Mouse (Mus musculus) layer of hippocampus, adult 8-10 months (tissue): ENCODE measurements around the gene Cmss1. TPM values are rescaled to one million over a fixed set of nuclear protein-coding genes. Genes with fewer than 3 reads are reported as not detected.

Source experiments
- DNase-seq, 2 experiments: peaks; one replicate each; pipeline ENCODE4 v3.0.0; 2022; ENCODE audit warnings: low spot score in 2 of 2
- total RNA-seq, 4 experiments: library from RNA; stranded (reverse); gene quantifications; 2 replicates each; pipeline ENCODE4 v1.2.4; 2022

The Cmss1 gene
- total RNA-seq, 4 experiments from 2014 or later = 17.1 to 20.4 (median 18.0) TPM

- no peak for DNase-seq
These were observed 253.9 kb downstream of the Cmss1 start, which contains the start of gene Filip1l for GRCm38 (mm10) chr16:57352751-57353150. Gene Filip1l, plus strand, starts transcription at chr16:57353093.

GRCm38 (mm10) chr16:57349689-57350088, 257.0 kb downstream of the Cmss1 start:
- no peak for DNase-seq

GRCm38 (mm10) chr16:57349039-57349438, 257.6 kb downstream of the Cmss1 start:
- DNase-seq = no peak

- no peak for DNase-seq
These were observed 260.4 kb downstream of the Cmss1 start for GRCm38 (mm10) chr16:57346258-57346657.

GRCm38 (mm10) chr16:57340613-57340898, 266.1 kb downstream of the Cmss1 start:
- no peak for DNase-seq

DNA sequence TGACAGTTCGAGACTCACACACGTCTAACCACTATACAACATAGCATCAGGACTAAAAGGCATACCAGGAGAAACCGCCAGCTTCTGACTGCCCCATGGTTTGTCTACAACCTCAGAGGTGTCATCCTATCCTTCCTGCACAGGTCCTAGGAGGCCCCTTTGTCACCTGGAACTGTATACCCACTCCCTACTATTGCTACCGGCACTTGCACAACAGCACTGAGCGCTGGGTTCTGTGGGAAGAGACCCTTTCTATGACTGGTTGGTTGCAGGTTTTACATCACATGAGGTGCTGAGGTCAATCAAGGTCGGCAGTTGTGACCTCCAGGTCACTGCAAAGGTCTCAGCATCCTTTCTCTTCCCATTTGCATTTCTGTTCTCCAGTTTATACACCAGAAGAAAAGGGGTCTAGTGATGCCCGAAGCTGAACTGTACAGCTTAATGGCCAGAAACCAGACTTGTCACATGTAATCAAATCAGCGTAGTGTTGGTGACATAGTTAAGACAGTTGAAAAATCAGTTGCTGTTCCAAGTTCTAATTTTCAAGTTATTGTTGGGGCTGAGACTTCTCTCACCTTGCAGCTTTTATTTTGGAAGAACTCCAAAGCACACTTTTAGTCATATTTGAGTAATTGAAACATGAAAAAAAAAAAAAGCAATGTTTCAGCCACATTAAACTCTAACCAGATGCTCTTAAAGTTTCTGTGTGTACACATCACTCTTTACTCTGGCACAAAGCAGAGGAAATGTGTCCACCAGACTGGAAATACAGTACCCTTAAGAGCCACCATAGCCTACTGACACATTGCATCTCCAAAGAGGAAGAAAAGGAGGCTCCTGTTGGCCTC, 266.7 kb downstream of the Cmss1 start:
- DNase-seq = no peak

- no peak for DNase-seq
These were observed 269.8 kb downstream of the Cmss1 start for GRCm38 (mm10) chr16:57336770-57337423.

DNA sequence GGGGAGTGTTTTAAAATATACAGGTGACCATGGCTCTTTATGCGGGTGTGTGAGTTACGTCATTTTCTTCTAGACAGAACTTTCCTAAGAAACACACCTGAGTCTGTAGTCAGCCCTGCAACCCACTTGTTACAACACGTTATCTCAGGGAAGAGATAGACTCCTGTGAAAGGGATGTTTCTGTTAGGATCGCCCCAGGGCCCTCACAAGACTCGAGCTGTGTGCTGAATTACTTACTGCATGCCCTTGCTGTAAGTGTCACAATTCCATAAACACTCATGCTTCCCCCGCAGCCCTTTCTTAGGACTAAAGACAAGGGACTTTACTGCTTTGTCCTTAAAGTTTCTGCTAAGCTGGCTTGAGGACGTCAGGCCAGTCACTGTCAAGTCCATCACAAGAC, 274.4 kb downstream of the Cmss1 start:
- no peak for DNase-seq

- no peak for DNase-seq
These were observed 276.6 kb downstream of the Cmss1 start for GRCm38 (mm10) chr16:57330111-57330510.

DNA sequence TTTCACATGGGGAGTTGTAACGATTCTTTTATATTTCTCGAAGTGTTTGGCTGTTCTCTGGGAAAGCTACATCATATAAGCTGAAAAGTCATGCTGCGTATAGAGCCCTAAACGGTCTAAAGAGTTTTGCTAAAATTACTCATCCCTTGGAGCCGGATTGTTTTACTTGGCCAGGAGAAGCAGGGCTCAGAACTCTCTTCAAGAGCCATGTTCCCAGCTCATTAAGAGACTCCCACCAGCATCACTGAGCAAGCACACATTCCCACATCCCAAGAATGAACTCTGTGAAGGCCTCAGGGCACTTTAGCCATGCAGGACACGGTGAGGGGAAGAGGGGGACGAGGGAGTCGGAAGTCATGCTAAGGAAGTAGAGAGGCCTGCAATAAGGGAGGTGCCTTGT, 277.6 kb downstream of the Cmss1 start:
- no peak for DNase-seq

DNA sequence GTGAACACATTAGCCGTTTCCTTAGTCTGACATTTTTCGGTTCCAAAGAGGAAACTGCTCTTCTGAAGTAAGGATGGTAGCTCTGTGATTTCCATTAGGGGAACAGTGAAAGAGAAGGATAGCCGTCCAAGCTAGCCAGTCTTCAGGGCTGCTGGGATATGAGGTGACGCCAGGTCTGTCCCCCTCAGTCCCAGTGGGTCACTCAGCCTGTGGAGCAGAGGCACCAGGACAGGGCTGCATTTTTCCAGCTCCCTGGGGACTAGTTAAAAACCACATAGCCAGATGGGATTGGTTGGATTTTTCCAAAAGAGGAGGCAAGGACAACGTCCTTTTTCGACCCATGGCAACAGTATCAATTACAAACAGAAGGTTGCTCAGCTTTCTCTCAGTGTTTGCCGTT, 279.7 kb downstream of the Cmss1 start:
- DNase-seq = no peak

DNA sequence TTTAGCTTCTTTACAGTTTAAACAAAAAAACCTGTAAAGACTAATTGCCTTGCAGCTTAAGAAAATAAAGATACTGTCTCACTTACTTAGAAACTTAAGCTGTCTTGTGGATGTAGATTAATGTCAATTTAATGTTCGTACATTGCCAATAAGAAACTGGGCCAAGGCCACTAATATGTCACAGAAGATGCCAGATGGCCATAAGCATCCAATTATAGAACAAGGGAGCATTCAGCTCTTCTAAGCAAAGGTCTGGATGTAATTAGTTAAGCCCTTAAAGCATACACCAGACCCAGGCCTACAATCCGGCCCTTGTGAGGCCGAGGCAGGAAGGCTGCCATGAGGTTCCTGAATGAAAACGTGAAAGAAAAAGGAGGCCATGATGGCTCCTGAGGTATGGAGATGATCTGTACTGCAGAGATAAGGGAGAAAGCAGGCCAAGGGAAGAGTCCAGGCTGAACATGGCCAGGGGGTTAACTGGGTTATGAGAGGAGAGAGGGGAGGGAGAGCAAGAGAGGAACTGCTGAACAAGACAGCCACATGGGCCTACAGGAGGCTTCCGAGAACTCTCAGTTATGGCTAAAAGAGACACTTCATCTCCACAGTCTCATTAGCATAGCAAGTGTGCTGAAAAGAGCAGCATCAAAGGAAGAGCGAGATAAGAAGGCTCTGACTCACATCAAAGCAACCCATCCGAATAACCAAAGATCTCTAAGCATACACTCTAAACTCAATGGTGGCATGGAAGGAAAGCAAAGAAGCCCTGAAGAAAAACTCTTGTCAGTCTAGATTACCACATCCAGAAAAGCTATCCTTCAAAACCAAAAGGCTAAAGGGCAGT, 287.2 kb downstream of the Cmss1 start:
- DNase-seq = no peak

- DNase-seq = no peak
These were observed 288.0 kb downstream of the Cmss1 start for GRCm38 (mm10) chr16:57318637-57319125.

DNA sequence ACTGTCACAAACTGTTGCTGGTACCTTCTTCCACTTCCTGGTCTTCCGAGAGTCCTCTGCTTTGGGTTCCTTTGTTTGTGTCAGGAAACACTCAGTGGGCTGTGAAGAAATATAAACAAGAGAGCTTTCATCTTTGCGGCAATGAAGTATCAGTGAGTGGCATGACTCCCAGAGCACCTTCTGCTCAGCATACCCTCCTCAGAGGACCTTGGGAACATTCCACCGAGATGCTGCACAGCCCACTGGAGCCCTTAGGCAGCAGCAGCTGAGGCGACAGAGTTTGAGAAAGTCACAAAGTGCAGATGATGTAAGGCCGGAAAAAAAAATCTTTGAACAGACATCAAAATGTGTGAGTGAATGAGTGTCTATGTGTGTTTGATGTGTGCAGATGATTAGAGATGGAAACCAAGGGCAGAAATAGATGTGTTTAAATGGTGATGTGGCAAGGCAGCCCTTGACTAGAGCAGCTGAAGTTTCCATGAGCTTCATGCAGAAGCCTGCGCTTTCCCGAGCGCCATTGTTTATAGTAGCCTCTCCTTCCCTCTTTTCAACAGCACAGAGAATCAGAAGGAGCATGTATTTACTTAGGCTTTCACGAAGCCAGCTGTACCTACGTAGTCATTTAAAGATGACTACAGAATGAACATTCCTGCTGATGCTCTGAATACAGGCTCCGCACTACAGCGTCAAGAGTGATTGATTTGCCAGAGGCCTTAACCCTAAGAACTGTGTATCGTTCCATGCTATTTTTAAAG, 288.6 kb downstream of the Cmss1 start:
- DNase-seq = no peak

DNA sequence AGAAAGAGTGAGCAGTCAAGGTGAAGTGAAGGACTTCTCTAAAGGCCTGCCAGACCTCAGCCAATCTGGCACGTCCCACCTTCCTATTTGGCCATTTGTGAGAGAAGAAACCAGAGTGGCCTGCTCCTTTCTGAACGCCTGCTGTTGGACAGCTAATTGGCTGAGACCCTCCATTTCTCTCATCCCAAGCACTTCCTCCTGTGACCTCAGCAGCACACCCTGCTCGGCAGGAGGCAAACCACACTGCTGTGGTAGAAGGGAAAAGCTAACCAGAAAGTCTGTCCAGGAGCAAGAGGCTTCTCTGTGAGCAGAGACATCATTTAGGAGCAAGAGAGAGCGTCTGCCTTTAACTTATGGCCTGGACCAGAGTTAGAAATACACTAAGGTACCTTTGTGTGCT, 289.5 kb downstream of the Cmss1 start:
- no peak for DNase-seq

DNA sequence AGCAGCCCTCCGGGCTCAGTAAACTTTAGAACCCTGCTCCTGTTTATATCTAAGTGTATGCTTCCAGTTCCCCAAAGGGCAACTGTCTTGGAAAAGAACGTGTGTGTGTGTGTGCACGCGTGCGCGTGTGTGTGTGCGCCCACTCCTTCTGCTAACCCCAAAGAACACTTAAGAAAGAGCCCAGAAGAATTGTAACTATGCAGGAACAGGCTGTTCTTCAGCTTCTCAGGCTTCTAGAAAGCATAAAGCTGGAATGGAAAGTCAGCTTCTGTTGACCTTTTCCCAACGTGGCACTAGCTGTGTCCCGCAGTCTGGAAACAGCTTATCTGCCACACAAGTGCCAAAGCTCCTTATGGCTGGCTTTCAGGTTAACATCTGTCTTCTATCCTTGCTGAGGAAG, 291.6 kb downstream of the Cmss1 start:
- DNase-seq = no peak

DNA sequence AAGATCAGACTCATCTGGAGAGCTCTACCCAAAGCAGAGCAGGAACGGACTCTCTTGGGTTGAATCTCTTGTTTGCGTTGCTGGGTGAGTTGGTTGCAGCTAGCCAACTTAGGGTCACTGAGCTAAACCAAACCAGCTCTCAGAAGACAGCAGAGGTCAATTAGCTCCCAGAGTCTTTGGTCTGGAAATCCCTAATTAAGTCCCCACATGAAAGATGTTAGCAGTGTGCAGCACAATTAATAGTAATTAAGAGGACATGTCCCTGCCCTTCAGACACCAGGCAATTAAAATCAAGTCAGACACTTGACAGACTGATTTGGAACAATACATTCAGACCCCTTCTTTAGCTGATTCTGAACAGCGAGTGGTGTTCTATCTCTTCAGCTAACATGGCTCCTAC, 292.4 kb downstream of the Cmss1 start:
- DNase-seq = no peak

GRCm38 (mm10) chr16:57313487-57313886, 293.2 kb downstream of the Cmss1 start:
- no peak for DNase-seq

GRCm38 (mm10) chr16:57312130-57312529, 294.5 kb downstream of the Cmss1 start:
- DNase-seq = no peak

- DNase-seq = no peak
These were observed 301.2 kb downstream of the Cmss1 start for GRCm38 (mm10) chr16:57305463-57305862.

DNA sequence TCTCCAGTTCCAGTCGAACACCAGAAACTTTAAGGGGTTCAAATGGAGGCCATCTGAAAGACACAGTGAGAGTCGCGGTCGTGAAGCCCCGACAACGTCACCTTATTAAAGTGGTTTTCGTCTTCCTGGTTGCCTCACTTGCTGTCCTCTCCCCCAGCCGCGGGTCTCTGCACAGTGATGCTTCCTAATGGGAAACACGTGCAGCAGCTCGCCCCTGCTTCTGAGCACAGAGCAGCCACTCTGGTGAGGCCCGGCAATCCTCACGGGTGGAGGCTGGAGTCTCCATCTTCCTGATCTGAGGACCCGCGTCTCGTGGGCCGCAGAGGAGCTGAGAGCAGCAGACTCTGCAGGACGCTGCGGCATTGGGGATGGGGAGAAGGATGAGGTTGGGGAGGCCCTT, 302.9 kb downstream of the Cmss1 start:
- DNase-seq = no peak
